Mouse (Mus musculus): ENCODE measurements around the gene Ssbp2. TPM values are rescaled to one million over a fixed set of nuclear protein-coding genes. Genes with fewer than 3 reads are reported as not detected.

Gene Ssbp2
- polyA plus RNA-seq, 1 experiment from 2014 or later, result 249 TPM

- Histone ChIP-seq H3K4me3 (ENCODE audit: low read depth, low read length) (no peak overlapping the region), H3K9ac (replicated peaks; ENCODE audit: low read depth, low read length) (no peak overlapping the region), H3K4me1 (ENCODE audit: control insufficient read depth, insufficient read depth, low read length) (no peaks in the 10 kb centered on the region), H3K4me2 (ENCODE audit: low read depth, low read length) (no peak overlapping the region), H3K36me3 (ENCODE audit: control insufficient read depth, insufficient read depth, low read length) (no peaks in the 10 kb centered on the region), H3K27me3 (ENCODE audit: control insufficient read depth, insufficient read depth, low read length) (no peaks in the 10 kb centered on the region), H3K9me3 (ENCODE audit: control insufficient read depth, low read length) (no peaks in the 10 kb centered on the region), H3K27ac (ENCODE audit: low read depth, low read length) (no peak overlapping the region)
- no peak for ATAC-seq (ENCODE audit: low read depth)
- WGBS, result 95% methylated on average over 3 of the region's 3 CpGs
Observed at GRCm38 (mm10) chr13:91501735-91502134, 41.7 kb downstream of the Ssbp2 start.

- H3K9me3 ChIP-seq (ENCODE audit: control insufficient read depth, low read length), result no peaks in the 10 kb centered on the region
- H3K4me2 ChIP-seq (ENCODE audit: low read depth, low read length), result no peak overlapping the region
- H3K36me3 ChIP-seq (ENCODE audit: control insufficient read depth, insufficient read depth, low read length), result no peaks in the 10 kb centered on the region
- H3K4me1 ChIP-seq (ENCODE audit: control insufficient read depth, insufficient read depth, low read length), result no peaks in the 10 kb centered on the region
- no peak overlapping the region for H3K4me3 ChIP-seq (ENCODE audit: low read depth, low read length)
- ATAC-seq (ENCODE audit: low read depth), result no peak
- H3K9ac ChIP-seq (replicated peaks; ENCODE audit: low read depth, low read length), result no peak overlapping the region
- no peaks in the 10 kb centered on the region for H3K27me3 ChIP-seq (ENCODE audit: control insufficient read depth, insufficient read depth, low read length)
- WGBS, result 78% methylated on average over 12 of the region's 12 CpGs
- H3K27ac ChIP-seq (ENCODE audit: low read depth, low read length), result no peak overlapping the region
Observed at GRCm38 (mm10) chr13:91502642-91503373, 42.7 kb downstream of the Ssbp2 start.

DNA sequence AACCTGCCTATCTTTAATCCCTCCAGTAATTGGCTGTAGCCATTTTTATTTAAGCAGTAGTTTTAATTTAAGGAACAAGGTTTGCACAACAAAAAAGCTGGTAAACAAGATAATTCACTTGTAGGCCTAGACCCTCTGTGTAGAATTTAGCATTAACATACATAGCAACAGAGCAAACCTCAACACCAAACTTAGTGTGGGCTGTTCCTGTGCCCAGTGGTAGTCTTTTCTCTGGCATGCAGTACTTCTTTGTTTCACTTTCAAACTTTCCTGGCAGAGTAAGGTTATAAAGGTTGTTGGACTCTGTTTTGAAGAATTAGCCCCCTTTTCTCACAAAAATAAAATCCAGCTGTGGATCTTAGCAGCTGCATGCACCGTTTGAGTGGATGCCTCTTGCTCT, 48.9 kb downstream of the Ssbp2 start:
- WGBS, result 88% methylated on average over 1 of the region's 1 CpGs
- H3K27ac ChIP-seq (ENCODE audit: low read depth, low read length), result no peak overlapping the region

DNA sequence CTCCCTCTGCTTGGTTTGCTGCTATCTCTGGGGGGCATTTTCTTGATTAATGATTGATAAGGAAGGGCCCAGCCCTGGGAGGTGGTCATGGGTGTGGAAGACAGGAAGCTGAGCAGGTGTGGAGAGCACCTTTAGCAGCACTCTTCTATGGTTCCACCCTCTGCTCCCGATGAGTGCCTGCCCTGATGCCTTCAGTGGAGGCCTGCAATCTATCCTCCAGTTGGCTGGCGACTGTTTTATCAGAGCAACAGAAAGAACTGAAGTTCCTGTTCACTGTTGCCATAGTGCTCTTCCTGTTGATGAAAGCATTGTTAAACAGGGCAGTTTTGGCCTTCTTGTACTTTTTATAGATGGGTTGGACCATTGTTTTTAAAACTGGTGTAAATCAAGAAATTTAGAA, 49.4 kb downstream of the Ssbp2 start:
- H3K27me3 ChIP-seq (ENCODE audit: control insufficient read depth, insufficient read depth, low read length), result no peaks in the 10 kb centered on the region
- WGBS, result 84% methylated on average over 2 of the region's 2 CpGs
- no peak for ATAC-seq (ENCODE audit: low read depth)

More for the DNA sequence above, 48.9 kb downstream of the Ssbp2 start:
- Histone ChIP-seq H3K27me3 (ENCODE audit: control insufficient read depth, insufficient read depth, low read length) (no peaks in the 10 kb centered on the region), H3K9me3 (ENCODE audit: control insufficient read depth, low read length) (no peaks in the 10 kb centered on the region), H3K4me3 (ENCODE audit: low read depth, low read length) (no peak overlapping the region), H3K4me2 (ENCODE audit: low read depth, low read length) (no peak overlapping the region), H3K36me3 (ENCODE audit: control insufficient read depth, insufficient read depth, low read length) (no peaks in the 10 kb centered on the region), H3K9ac (replicated peaks; ENCODE audit: low read depth, low read length) (no peak overlapping the region), H3K4me1 (ENCODE audit: control insufficient read depth, insufficient read depth, low read length) (no peaks in the 10 kb centered on the region)
- ATAC-seq (ENCODE audit: low read depth), result no peak

DNA sequence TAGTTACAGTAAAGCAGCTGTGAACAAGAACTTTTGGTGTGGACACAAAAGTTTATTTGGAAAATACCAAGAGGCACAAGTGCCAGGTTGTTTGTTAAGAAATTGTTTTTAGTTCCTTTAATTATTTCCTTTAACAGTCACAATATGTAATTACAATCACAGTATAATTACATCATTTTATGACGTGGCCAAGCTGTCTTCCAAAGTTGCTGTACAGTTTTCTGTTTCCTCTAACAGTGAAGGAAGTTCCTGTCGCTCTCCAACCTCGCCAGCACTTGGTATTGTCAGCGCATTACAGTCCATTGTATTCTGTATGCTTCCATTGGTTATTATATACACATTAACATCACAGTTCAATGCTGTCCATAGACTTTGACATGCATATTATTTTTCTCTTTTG, 54.9 kb downstream of the Ssbp2 start:
- no peak overlapping the region for H3K4me2 ChIP-seq (ENCODE audit: low read depth, low read length)
- H3K9ac ChIP-seq (replicated peaks; ENCODE audit: low read depth, low read length), result no peak overlapping the region
- no peak for ATAC-seq (ENCODE audit: low read depth)
- no peak overlapping the region for H3K27ac ChIP-seq (ENCODE audit: low read depth, low read length)
- no peaks in the 10 kb centered on the region for H3K27me3 ChIP-seq (ENCODE audit: control insufficient read depth, insufficient read depth, low read length)
- H3K4me3 ChIP-seq (ENCODE audit: low read depth, low read length), result no peak overlapping the region
- H3K9me3 ChIP-seq (ENCODE audit: control insufficient read depth, low read length), result no peaks in the 10 kb centered on the region
- WGBS, result 90% methylated on average over 4 of the region's 4 CpGs
- H3K36me3 ChIP-seq (ENCODE audit: control insufficient read depth, insufficient read depth, low read length), result no peaks in the 10 kb centered on the region
- no peaks in the 10 kb centered on the region for H3K4me1 ChIP-seq (ENCODE audit: control insufficient read depth, insufficient read depth, low read length)

More for the DNA sequence above, 49.4 kb downstream of the Ssbp2 start:
- Histone ChIP-seq H3K4me1 (ENCODE audit: control insufficient read depth, insufficient read depth, low read length) (no peaks in the 10 kb centered on the region), H3K9me3 (ENCODE audit: control insufficient read depth, low read length) (no peaks in the 10 kb centered on the region), H3K36me3 (ENCODE audit: control insufficient read depth, insufficient read depth, low read length) (no peaks in the 10 kb centered on the region), H3K27ac (ENCODE audit: low read depth, low read length) (no peak overlapping the region), H3K4me3 (ENCODE audit: low read depth, low read length) (no peak overlapping the region), H3K9ac (replicated peaks; ENCODE audit: low read depth, low read length) (no peak overlapping the region), H3K4me2 (ENCODE audit: low read depth, low read length) (no peak overlapping the region)

- Histone ChIP-seq H3K27me3 (ENCODE audit: control insufficient read depth, insufficient read depth, low read length) (no peaks in the 10 kb centered on the region), H3K36me3 (ENCODE audit: control insufficient read depth, insufficient read depth, low read length) (no peaks in the 10 kb centered on the region), H3K9ac (replicated peaks; ENCODE audit: low read depth, low read length) (no peak overlapping the region), H3K27ac (ENCODE audit: low read depth, low read length) (no peak overlapping the region), H3K4me1 (ENCODE audit: control insufficient read depth, insufficient read depth, low read length) (0 out of 2 replicates have a peak, but pooled peaks cover 2% of the 10 kb centered on the region), H3K4me2 (ENCODE audit: low read depth, low read length) (no peak overlapping the region), H3K9me3 (ENCODE audit: control insufficient read depth, low read length) (no peaks in the 10 kb centered on the region), H3K4me3 (ENCODE audit: low read depth, low read length) (no peak overlapping the region)
- WGBS, result 32% methylated on average over 4 of the region's 4 CpGs
- ATAC-seq (ENCODE audit: low read depth), result no peak
Observed at GRCm38 (mm10) chr13:91520073-91520750, 60.1 kb downstream of the Ssbp2 start.

DNA sequence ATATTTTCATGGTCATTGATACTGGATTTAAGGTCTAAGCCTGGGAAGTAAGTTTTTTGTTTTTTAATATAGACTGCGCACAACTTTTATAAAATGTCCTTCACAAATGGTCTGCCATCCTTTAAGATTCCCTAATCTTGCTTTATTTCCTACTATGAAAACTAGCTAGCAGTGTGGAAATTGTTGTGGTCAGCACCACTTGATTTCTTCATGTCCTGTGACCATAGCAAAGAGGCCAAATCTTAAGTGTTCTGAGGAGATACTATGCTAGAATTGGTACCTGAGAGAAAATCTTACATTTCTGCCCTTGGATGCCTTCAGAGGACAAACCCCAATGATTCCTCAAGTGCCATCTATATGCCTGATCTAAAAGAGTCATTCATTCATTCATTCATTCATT, 60.9 kb downstream of the Ssbp2 start:
- ATAC-seq (ENCODE audit: low read depth), result no peak
- Histone ChIP-seq H3K36me3 (ENCODE audit: control insufficient read depth, insufficient read depth, low read length) (no peaks in the 10 kb centered on the region), H3K27ac (ENCODE audit: low read depth, low read length) (no peak overlapping the region), H3K4me2 (ENCODE audit: low read depth, low read length) (no peak overlapping the region), H3K27me3 (ENCODE audit: control insufficient read depth, insufficient read depth, low read length) (no peaks in the 10 kb centered on the region), H3K4me3 (ENCODE audit: low read depth, low read length) (no peak overlapping the region), H3K9me3 (ENCODE audit: control insufficient read depth, low read length) (no peaks in the 10 kb centered on the region), H3K4me1 (ENCODE audit: control insufficient read depth, insufficient read depth, low read length) (0 out of 2 replicates have a peak, but pooled peaks cover 2% of the 10 kb centered on the region), H3K9ac (replicated peaks; ENCODE audit: low read depth, low read length) (no peak overlapping the region)
- WGBS, result 96% methylated on average over 1 of the region's 1 CpGs

GRCm38 (mm10) chr13:91526058-91526457, 66.0 kb downstream of the Ssbp2 start:
- no peak for ATAC-seq (ENCODE audit: low read depth)

GRCm38 (mm10) chr13:91529821-91530220, 69.7 kb downstream of the Ssbp2 start:
- H3K9me3 ChIP-seq (ENCODE audit: control insufficient read depth, low read length), result no peaks in the 10 kb centered on the region
- ATAC-seq (ENCODE audit: low read depth), result no peak
- 0 out of 2 replicates have a peak, but pooled peaks cover 4% of the 10 kb centered on the region for H3K36me3 ChIP-seq (ENCODE audit: control insufficient read depth, insufficient read depth, low read length)
- no peak overlapping the region for H3K4me3 ChIP-seq (ENCODE audit: low read depth, low read length)
- H3K27me3 ChIP-seq (ENCODE audit: control insufficient read depth, insufficient read depth, low read length), result no peaks in the 10 kb centered on the region
- H3K4me2 ChIP-seq (ENCODE audit: low read depth, low read length), result no peak overlapping the region
- no peak overlapping the region for H3K27ac ChIP-seq (ENCODE audit: low read depth, low read length)
- WGBS, result 99% methylated on average over 3 of the region's 3 CpGs
- no peak overlapping the region for H3K9ac ChIP-seq (replicated peaks; ENCODE audit: low read depth, low read length)
- H3K4me1 ChIP-seq (ENCODE audit: control insufficient read depth, insufficient read depth, low read length), result no peaks in the 10 kb centered on the region

More at GRCm38 (mm10) chr13:91526058-91526457, 66.0 kb downstream of the Ssbp2 start:
- H3K27me3 ChIP-seq (ENCODE audit: control insufficient read depth, insufficient read depth, low read length), result no peaks in the 10 kb centered on the region
- H3K36me3 ChIP-seq (ENCODE audit: control insufficient read depth, insufficient read depth, low read length), result no peaks in the 10 kb centered on the region
- H3K27ac ChIP-seq (ENCODE audit: low read depth, low read length), result no peak overlapping the region
- H3K4me2 ChIP-seq (ENCODE audit: low read depth, low read length), result no peak overlapping the region
- no peak overlapping the region for H3K9ac ChIP-seq (replicated peaks; ENCODE audit: low read depth, low read length)
- H3K4me1 ChIP-seq (ENCODE audit: control insufficient read depth, insufficient read depth, low read length), result no peaks in the 10 kb centered on the region
- WGBS, result 94% methylated on average over 12 of the region's 12 CpGs
- no peak overlapping the region for H3K4me3 ChIP-seq (ENCODE audit: low read depth, low read length)
- no peaks in the 10 kb centered on the region for H3K9me3 ChIP-seq (ENCODE audit: control insufficient read depth, low read length)

All from neural tube, embryonic 14.5 days (tissue).